Mouse (Mus musculus): ENCODE results near the gene Rap1a. TPM values are rescaled to one million over a fixed set of nuclear protein-coding genes. Genes with fewer than 3 reads are reported as not detected.

Rap1a gene
- polyA plus RNA-seq, 1 experiment from 2014 or later = 76.3 TPM

GRCm38 (mm10) chr3:105777997-105778396 lies 23.1 kb downstream of the Rap1a start:
- H3K9me3 ChIP-seq = no peaks in the 10 kb centered on the region
- no peaks in the 10 kb centered on the region for H3K4me1 ChIP-seq
- no peak overlapping the region for H3K27ac ChIP-seq (replicated peaks)
- 92% methylated on average over 3 of the region's 3 CpGs for WGBS
- H3K4me2 ChIP-seq (replicated peaks) = no peak overlapping the region
- H3K27me3 ChIP-seq = no peaks in the 10 kb centered on the region
- no peak for ATAC-seq (replicated peaks)
- no peaks in the 10 kb centered on the region for H3K36me3 ChIP-seq
- no peak overlapping the region for H3K9ac ChIP-seq (replicated peaks)
- H3K4me3 ChIP-seq = no peak overlapping the region

DNA sequence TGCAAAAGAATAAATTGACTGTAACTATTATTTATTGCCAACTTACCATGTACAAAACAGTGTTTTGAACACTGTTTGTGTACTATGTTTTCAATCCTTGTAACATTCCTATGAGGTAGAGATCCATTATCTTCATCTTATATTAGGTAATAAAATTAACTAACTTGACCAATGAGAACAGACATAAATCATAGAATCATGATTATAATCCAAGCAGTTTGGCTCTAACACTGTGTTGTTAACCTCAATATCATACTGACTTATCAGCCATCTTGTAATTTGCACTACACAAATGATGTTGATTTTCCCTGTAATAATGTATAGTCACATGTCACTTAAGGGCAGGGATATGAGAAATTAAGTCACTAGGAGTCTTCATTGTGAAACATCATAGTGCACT lies 26.6 kb downstream of the Rap1a start:
- Histone ChIP-seq H3K4me1 (no peaks in the 10 kb centered on the region), H3K27me3 (no peaks in the 10 kb centered on the region), H3K9ac (replicated peaks) (no peak overlapping the region), H3K4me3 (no peak overlapping the region), H3K9me3 (0 out of 2 replicates have a peak, but pooled peaks cover 3% of the 10 kb centered on the region), H3K4me2 (replicated peaks) (no peak overlapping the region), H3K36me3 (no peaks in the 10 kb centered on the region), H3K27ac (replicated peaks) (no peak overlapping the region)
- ATAC-seq (replicated peaks) = no peak

- H3K4me3 ChIP-seq = no peak overlapping the region
- H3K36me3 ChIP-seq = no peaks in the 10 kb centered on the region
- 0 out of 2 replicates have a peak, but pooled peaks cover 3% of the 10 kb centered on the region for H3K9me3 ChIP-seq
- no peaks in the 10 kb centered on the region for H3K27me3 ChIP-seq
- no peak overlapping the region for H3K9ac ChIP-seq (replicated peaks)
- no peak overlapping the region for H3K4me2 ChIP-seq (replicated peaks)
- ATAC-seq (replicated peaks) = no peak
- no peak overlapping the region for H3K27ac ChIP-seq (replicated peaks)
- no peaks in the 10 kb centered on the region for H3K4me1 ChIP-seq
These were observed 29.6 kb downstream of the Rap1a start for GRCm38 (mm10) chr3:105771534-105771933.

GRCm38 (mm10) chr3:105770836-105771235 lies 30.3 kb downstream of the Rap1a start:
- H3K4me3 ChIP-seq = no peak overlapping the region
- whole genome bisulfite sequencing = 95% methylated on average over 1 of the region's 1 CpGs

GRCm38 (mm10) chr3:105769380-105769779 lies 31.8 kb downstream of the Rap1a start:
- Histone ChIP-seq H3K9ac (replicated peaks) (no peak overlapping the region), H3K27ac (replicated peaks) (no peak overlapping the region), H3K4me2 (replicated peaks) (no peak overlapping the region), H3K9me3 (0 out of 2 replicates have a peak, but pooled peaks cover 3% of the 10 kb centered on the region), H3K4me3 (no peak overlapping the region), H3K4me1 (no peaks in the 10 kb centered on the region), H3K36me3 (no peaks in the 10 kb centered on the region), H3K27me3 (no peaks in the 10 kb centered on the region)
- WGBS = 93% methylated on average over 2 of the region's 2 CpGs
- ATAC-seq (replicated peaks) = no peak

More at GRCm38 (mm10) chr3:105770836-105771235, 30.3 kb downstream of the Rap1a start:
- Histone ChIP-seq H3K36me3 (no peaks in the 10 kb centered on the region), H3K9ac (replicated peaks) (no peak overlapping the region), H3K27ac (replicated peaks) (no peak overlapping the region), H3K4me1 (no peaks in the 10 kb centered on the region), H3K4me2 (replicated peaks) (no peak overlapping the region), H3K9me3 (0 out of 2 replicates have a peak, but pooled peaks cover 3% of the 10 kb centered on the region), H3K27me3 (no peaks in the 10 kb centered on the region)
- no peak for ATAC-seq (replicated peaks)

DNA sequence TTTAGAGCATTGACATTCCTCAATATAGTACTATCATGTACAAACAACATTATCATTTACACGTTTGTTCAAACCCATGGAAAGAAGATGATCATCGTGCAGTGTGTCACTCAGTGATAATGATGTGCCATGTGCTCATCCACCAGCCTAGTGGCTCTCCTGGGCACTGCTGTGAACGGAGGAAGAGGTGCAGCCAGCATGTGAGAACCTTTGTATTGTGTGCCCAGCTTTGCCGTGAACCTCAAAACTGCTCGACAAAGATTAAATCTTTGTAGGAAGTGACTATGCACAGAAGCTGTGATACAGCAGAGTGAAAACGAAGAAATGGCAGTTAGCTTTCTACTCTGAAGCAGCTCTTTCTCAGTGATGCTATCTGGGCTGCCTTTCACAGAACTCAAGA lies 32.6 kb downstream of the Rap1a start:
- H3K4me3 ChIP-seq = no peak overlapping the region
- no peaks in the 10 kb centered on the region for H3K36me3 ChIP-seq
- no peak overlapping the region for H3K4me2 ChIP-seq (replicated peaks)
- 85% methylated on average over 6 of the region's 6 CpGs for WGBS
- H3K9me3 ChIP-seq = 0 out of 2 replicates have a peak, but pooled peaks cover 3% of the 10 kb centered on the region
- no peaks in the 10 kb centered on the region for H3K4me1 ChIP-seq
- no peak for ATAC-seq (replicated peaks)
- H3K27me3 ChIP-seq = no peaks in the 10 kb centered on the region
- no peak overlapping the region for H3K27ac ChIP-seq (replicated peaks)
- H3K9ac ChIP-seq (replicated peaks) = no peak overlapping the region

- Histone ChIP-seq H3K9ac (replicated peaks) (no peak overlapping the region), H3K27ac (replicated peaks) (no peak overlapping the region), H3K36me3 (no peaks in the 10 kb centered on the region), H3K4me1 (no peaks in the 10 kb centered on the region), H3K4me2 (replicated peaks) (no peak overlapping the region), H3K27me3 (no peaks in the 10 kb centered on the region), H3K9me3 (no peaks in the 10 kb centered on the region), H3K4me3 (no peak overlapping the region)
- 77% methylated on average over 4 of the region's 4 CpGs for WGBS
- ATAC-seq (replicated peaks) = no peak
These were observed 37.8 kb downstream of the Rap1a start for GRCm38 (mm10) chr3:105763132-105763851.

- H3K36me3 ChIP-seq = no peaks in the 10 kb centered on the region
- 0 out of 2 replicates have a peak, but pooled peaks cover 11% of the 10 kb centered on the region for H3K4me1 ChIP-seq
- no peak overlapping the region for H3K9ac ChIP-seq (replicated peaks)
- H3K4me2 ChIP-seq (replicated peaks) = no peak overlapping the region
- no peak for ATAC-seq (replicated peaks)
- H3K4me3 ChIP-seq = no peak overlapping the region
- 93% methylated on average over 3 of the region's 3 CpGs for WGBS
- H3K9me3 ChIP-seq = no peaks in the 10 kb centered on the region
- H3K27ac ChIP-seq (replicated peaks) = no peak overlapping the region
- H3K27me3 ChIP-seq = no peaks in the 10 kb centered on the region
These were observed 41.1 kb downstream of the Rap1a start for GRCm38 (mm10) chr3:105760063-105760462.

GRCm38 (mm10) chr3:105758658-105759057 lies 42.5 kb downstream of the Rap1a start:
- Histone ChIP-seq H3K4me2 (replicated peaks) (no peak overlapping the region), H3K9me3 (no peaks in the 10 kb centered on the region), H3K9ac (replicated peaks) (no peak overlapping the region), H3K4me3 (no peak overlapping the region), H3K27me3 (no peaks in the 10 kb centered on the region), H3K4me1 (0 out of 2 replicates have a peak, but pooled peaks cover 11% of the 10 kb centered on the region), H3K27ac (replicated peaks) (no peak overlapping the region), H3K36me3 (no peaks in the 10 kb centered on the region)
- WGBS = 85% methylated on average over 4 of the region's 4 CpGs
- no peak for ATAC-seq (replicated peaks)

GRCm38 (mm10) chr3:105758098-105758497 lies 43.0 kb downstream of the Rap1a start:
- ATAC-seq (replicated peaks) = no peak
- Histone ChIP-seq H3K4me1 (0 out of 2 replicates have a peak, but pooled peaks cover 11% of the 10 kb centered on the region), H3K9ac (replicated peaks) (no peak overlapping the region), H3K9me3 (no peaks in the 10 kb centered on the region), H3K27me3 (no peaks in the 10 kb centered on the region), H3K4me2 (replicated peaks) (no peak overlapping the region), H3K27ac (replicated peaks) (no peak overlapping the region), H3K4me3 (no peak overlapping the region), H3K36me3 (no peaks in the 10 kb centered on the region)

GRCm38 (mm10) chr3:105757323-105758083 lies 43.6 kb downstream of the Rap1a start:
- H3K27me3 ChIP-seq = no peaks in the 10 kb centered on the region
- ATAC-seq (replicated peaks) = no peak
- WGBS = 77% methylated on average over 6 of the region's 6 CpGs

DNA sequence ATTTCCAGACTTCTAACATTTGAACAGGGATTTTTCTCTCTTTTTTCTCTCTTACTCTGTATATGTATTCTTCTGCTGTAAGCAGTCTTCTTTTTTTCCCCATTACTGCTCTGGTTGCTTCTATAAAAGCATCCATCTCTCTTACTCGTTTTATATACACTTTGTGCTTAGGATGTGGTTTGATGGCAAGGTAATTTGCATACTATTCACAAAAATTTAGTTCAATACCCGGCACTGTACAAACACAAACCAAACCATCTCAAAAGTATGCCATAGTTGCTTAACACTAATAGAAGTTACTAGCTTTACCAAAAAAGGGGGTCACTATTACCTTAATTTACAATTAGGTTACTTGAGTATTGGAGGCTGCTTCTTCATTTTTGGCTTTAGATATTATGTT lies 44.6 kb downstream of the Rap1a start:
- ATAC-seq (replicated peaks) = no peak
- WGBS = 55% methylated on average over 2 of the region's 2 CpGs
- Histone ChIP-seq H3K36me3 (no peaks in the 10 kb centered on the region), H3K4me1 (0 out of 2 replicates have a peak, but pooled peaks cover 11% of the 10 kb centered on the region), H3K27me3 (no peaks in the 10 kb centered on the region), H3K4me3 (no peak overlapping the region), H3K4me2 (replicated peaks) (no peak overlapping the region), H3K27ac (replicated peaks) (no peak overlapping the region), H3K9ac (replicated peaks) (no peak overlapping the region), H3K9me3 (no peaks in the 10 kb centered on the region)

More at GRCm38 (mm10) chr3:105757323-105758083, 43.6 kb downstream of the Rap1a start:
- Histone ChIP-seq H3K4me1 (0 out of 2 replicates have a peak, but pooled peaks cover 11% of the 10 kb centered on the region), H3K4me3 (no peak overlapping the region), H3K4me2 (replicated peaks) (no peak overlapping the region), H3K9me3 (no peaks in the 10 kb centered on the region), H3K9ac (replicated peaks) (no peak overlapping the region), H3K27ac (replicated peaks) (no peak overlapping the region), H3K36me3 (no peaks in the 10 kb centered on the region)

Measured in forebrain, embryonic 15.5 days (tissue).